Mouse (Mus musculus): ENCODE results near the gene I830077J02Rik.
"Not testable (repeated sequence)": the region's sequence is repeated elsewhere in the genome, so short reads cannot be mapped to it uniquely, and the experiment has no call there.

I830077J02Rik gene

DNA sequence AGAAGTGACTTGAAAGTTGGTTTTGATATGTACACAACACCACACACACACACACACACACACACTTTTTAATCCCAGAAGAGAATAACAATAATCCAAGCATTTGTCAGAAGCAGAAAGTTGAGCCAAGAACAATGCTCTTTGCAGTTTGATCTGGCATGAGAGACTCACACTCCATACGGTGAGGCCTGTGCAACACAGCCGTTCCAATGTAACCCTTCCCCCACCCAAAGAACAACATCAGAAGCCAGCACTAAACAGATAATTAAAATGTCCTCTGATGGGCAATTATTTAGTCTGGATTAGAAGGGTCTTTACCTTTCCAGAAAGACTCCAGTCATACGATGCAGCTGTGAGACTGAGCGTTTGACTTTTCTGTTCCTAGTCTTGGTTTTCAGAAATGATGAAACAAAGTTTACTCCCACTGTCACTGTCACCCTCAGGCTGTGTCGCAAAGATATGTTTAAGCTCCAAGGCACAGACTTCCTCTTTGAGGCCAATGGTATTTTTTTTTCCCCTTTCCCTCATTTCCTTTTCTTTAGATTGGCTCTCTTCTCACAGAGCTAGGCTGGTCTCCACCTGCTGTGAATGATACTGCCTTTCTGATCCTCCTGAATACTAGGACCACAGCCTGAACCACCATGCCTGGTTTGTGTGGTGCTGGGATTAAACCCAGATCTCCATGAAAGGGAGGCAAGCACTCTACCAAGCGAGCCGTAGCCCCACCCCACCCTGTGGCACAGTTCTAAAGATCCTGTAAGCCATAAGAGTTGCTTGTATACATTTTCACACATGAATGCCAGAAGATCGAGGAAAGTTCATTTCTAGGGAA lies at the start of gene I830077J02Rik:
Gene I830077J02Rik (minus strand): TSS at position 425 of the 832 bp plus-strand sequence.
- in situ Hi-C loops (cut with MseI, MboI), result no loop called here

GRCm38 (mm10) chr3:105974174-105974573 lies 41.7 kb upstream of the I830077J02Rik start:
- in situ Hi-C loops (cut with MseI, MboI), result no loop called here

GRCm38 (mm10) chr3:105973411-105973810 lies 40.9 kb upstream of the I830077J02Rik start, which contains the start of gene Ovgp1:
TSS of gene Ovgp1 (plus strand) at chr3:105973711.
- in situ Hi-C loops (cut with MseI, MboI), result no loop called here

GRCm38 (mm10) chr3:105971831-105972446 lies 39.5 kb upstream of the I830077J02Rik start:
- in situ Hi-C loops (cut with MseI, MboI), result no loop called here

- in situ Hi-C loops (cut with MseI, MboI), result no loop called here
Observed at GRCm38 (mm10) chr3:105960700-105961099, 28.2 kb upstream of the I830077J02Rik start.

DNA sequence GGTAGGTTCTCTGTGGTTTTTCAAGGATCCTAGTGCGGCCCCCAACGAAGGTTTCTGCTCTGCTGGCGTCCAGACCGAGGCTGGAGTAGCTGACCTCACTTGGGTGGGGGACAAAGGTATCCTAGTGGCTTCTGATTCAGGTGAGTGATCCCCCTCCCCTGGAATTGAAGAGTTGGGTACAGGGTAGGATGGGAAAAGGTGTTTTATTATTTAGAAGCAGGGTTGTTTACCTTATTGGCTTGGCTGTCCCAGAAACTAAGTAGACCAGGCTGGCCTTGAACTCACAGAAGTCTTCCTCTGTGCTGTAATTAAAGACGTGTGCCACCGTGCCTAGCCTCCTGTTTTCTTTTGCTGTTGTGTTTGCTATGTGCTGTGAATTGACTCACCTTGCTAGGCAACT lies 27.5 kb upstream of the I830077J02Rik start, which contains the start of gene Atp5f1:
Gene Atp5f1 (minus strand): TSS at position 101 of the 400 bp plus-strand sequence.
- in situ Hi-C loops (cut with MseI, MboI), result no loop called here

DNA sequence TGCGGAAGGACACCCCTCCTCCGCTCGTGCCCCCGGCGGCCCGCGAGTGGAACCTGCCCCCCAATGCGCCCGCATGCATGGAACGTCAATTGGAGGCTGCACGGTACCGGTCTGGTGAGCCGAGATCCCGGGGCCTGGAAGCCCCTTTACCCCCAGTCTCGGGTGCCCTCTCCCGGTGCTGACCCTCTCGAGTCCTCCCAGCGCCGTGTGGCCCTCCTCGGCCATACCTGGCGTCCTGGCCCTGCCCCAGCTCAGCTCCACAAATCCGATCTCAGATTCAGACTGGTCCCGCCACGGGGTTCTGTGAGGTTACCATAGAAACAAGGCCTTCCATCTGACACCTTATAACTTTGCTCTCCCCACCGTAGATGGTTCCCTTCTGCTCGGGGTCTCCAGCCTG lies 27.1 kb upstream of the I830077J02Rik start:
- in situ Hi-C loops (cut with MseI, MboI), result no loop called here

DNA sequence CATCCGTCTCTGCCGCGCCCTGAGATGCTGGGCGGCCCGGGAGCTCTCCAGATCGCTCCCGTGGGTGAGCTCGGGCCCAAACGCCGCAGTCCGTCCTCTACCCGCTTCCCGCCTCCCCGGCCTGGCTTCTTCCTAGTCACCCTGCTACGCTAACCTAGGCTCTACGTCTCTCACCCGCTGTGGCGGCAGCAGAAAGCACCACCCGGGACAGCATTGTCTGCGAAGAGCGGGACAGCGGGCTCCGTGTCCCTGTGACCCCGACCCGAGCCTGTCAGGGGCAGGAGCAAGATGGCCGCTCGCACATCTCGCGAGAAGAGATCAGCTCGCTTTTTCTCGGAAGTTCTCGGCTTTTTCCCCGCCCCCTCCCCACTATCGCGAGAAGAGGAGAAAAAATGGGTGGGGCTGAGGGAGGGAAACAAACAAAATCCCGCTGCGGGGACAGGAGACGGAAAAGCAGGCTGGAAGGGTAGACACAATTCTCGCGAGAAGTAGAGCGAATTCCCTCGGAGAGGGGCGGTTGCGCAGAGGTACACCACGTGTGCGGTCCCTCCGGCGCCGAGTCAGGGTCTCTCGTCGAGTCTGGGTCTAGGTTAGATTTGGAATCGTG lies 26.6 kb upstream of the I830077J02Rik start, which contains the start of gene Wdr77:
Gene Wdr77 (plus strand): TSS at position 396 of the 607 bp plus-strand sequence.
- in situ Hi-C loops (cut with MseI, MboI), result no loop called here

GRCm38 (mm10) chr3:105958204-105958603 lies 25.7 kb upstream of the I830077J02Rik start:
- in situ Hi-C loops (cut with MseI, MboI), result no loop called here

DNA sequence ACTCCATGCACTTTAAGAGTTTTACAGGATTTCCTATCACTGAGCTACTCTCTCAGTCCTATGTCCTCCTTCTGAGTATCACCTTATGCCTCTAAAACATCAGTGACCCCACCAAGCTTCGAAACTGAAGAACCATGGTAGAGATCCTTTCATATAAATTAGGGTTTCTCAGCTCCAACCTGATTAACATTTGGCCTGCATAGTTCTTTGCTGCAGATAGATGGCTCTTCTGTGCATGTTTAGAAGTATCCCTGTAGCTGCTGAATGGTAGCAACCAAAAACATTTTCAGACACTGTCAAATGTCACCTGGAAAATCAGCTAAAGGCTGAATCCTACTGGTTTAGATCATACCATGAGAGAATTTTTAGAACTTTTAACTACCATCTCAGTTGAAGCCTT lies 24.8 kb upstream of the I830077J02Rik start:
- in situ Hi-C loops (cut with MseI, MboI), result no loop called here

GRCm38 (mm10) chr3:105951348-105951747 lies 18.9 kb upstream of the I830077J02Rik start:
- in situ Hi-C loops (cut with MseI, MboI), result no loop called here

DNA sequence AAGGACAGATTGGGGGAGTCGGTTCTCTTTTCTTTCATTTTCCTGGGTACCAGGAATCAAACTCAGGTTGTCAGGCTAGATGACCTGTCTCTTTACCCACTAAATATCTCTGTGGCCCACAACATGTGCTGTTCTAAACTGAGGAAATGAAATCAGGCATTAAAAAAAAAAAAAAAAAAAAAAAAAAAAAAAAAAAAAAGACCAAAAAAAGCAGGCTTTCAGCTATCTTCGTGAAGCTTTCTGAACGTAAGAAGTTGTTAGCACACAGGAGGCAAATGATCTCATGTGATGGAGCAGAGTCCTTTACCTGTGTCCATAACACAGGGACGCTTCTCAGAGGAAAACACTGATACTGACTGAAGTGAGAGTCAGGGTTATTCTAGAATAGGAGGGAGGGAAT lies 3.6 kb upstream of the I830077J02Rik start:
- in situ Hi-C loops (cut with MseI, MboI), result no loop called here

- in situ Hi-C loops (cut with MseI, MboI), result no loop called here
Observed at GRCm38 (mm10) chr3:105935033-105935432, 2.6 kb upstream of the I830077J02Rik start.

- in situ Hi-C loops (cut with MseI, MboI), result no loop called here
Observed at GRCm38 (mm10) chr3:105933926-105934325, 1.5 kb upstream of the I830077J02Rik start.

DNA sequence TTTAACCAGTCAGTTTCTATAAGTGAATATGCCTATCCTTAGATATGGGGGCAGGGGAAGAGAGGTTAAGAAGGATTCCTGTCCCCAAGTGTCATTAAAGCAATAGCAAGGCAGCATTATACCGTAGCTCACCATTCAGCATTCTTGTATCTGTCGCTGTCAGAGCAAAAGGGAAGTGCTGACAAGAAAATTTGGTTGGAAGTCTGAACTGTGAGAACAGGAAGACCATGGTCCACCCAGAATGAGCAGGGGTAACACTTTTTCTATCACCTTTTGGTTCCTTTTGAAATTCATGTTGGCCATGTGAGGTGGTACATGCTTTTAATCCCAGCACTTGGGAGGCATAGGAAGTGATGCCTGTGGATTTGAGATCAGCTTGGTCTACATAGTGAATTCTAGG lies 1.4 kb downstream of the I830077J02Rik start:
- in situ Hi-C loops (cut with MseI, MboI), result no loop called here

DNA sequence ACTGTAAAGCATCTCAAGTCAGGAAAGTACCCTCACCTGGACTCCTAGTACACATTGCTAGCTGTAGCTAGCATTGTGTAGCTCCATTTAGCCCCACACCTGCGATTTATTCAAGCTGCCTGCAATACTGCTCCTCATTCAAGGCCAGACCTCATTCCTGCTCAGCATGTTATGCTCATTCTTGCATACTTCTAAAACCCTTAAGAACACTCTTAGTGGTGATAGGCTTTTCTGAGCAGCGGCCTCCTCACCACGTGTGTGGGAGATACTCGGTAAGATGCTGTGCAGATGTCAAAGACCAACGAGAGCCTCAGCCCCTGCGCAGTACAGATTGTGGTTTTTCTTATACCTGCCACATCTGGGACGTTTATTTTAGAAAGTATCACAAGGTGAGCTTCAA lies 2.6 kb downstream of the I830077J02Rik start:
- in situ Hi-C loops (cut with MseI, MboI), result no loop called here

DNA sequence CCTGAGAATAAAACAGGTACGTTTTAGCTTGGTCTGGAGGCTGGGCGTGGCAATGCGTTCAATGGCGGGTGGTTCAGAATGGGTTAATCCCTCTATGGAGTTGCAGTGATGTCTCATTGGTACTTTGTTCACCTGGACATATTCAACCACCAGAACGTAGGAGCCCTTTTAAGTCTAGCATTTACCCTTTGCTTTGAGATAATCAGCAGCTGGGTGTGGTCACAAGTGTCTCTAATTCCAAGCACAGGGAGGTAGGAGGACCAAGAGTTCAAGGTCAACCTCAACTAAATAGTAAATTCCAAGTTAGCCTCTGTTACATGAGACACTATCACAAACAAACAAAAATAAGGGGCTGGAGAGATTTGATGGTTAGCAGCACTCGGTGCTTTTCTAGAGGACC lies 3.7 kb downstream of the I830077J02Rik start:
- in situ Hi-C loops (cut with MseI, MboI), result no loop called here

DNA sequence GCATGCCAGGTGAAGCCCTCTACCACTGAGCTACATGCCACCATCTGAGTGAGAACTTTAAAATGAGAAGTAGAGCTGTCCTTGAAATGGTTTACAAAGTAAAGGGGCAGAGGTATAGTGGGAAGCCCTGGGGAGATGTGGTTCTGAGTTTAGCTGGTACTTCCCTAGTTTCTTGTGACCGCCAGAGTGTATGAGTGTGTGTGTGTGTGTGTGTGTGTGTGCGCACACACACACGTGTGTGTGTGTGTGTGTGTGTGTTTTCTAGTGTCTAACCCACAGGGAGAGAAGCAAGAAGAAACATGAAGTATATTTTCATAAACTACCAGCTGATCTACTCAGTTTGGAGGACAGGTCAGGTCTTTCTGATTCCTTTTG lies 4.3 kb downstream of the I830077J02Rik start:
- in situ Hi-C loops (cut with MseI, MboI), result no loop called here

DNA sequence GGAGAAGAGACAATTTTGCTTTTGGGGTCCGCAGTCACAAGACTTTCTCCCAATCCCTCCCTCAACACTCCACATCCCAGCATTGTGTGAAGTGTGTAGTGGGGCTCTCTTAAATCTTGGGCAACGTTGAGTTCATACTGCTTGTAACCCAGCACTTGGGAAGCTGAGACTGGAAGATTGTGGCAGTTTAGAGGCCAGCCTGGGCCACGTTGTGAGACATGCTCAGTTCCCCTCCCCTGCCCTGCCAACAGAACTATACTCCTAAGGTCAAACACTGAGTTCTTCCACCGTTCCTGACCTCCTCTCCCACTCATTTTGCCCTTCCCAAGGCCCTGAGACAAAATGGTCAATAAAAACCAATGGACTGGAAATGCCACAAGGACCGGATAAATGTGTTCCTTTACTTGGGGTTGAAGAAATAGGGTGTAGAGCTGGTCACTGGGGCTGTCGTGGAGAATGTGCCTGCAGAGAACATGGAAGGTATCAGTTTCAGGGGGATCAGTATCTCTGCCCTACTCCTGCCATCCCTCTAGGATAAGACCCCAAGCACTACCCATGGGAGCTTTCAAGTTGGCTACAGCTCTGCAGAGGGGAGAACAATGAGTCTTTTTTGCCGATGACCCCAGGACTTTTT lies 4.8 kb downstream of the I830077J02Rik start:
- in situ Hi-C loops (cut with MseI, MboI), result no loop called here

DNA sequence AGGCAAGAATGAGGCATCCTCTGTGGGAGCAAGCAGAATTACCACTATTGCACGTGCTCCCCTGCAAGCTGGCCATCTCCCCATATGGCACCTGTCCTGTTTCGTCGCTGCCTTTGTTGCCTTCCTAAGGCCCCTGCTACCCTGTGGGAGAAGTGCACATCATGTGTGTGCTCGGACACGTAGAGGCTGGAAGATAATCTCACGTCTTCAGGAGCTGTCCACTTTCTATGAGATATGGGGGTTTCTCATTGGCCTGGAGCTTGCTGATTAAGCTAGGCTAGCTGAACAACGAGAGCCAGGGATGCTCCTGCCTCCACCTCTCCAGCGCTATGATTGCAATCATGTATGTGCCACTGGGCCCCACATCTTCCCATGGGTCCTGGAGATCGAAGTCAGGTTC lies 7.8 kb downstream of the I830077J02Rik start:
- in situ Hi-C loops (cut with MseI, MboI), result no loop called here

DNA sequence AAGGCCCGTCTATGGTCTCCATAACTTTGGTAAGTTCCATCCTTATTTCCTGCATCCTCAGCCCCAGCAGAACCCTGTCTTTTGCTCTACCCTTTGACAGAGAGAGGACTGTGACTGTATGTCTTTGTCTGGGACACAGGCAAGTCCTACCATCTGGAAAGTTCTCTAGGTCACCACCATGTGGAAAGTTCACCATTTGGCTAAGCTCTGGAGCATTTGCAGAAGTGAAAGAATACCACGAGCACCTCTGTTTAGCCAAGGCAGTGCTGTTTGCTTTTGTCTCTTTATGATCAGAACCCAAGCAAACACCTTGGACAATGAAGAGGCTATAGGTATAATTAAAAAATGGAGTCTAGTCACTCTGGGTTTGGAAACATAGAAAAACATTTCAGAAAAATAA lies 10.5 kb downstream of the I830077J02Rik start:
- in situ Hi-C loops (cut with MseI, MboI), result no loop called here

GRCm38 (mm10) chr3:105920743-105921142 lies 11.7 kb downstream of the I830077J02Rik start:
- in situ Hi-C loops (cut with MseI, MboI), result not testable (repeated sequence)

All from mouse trophoblast stem cell (cell line).